Comparison of ENCODE assay signal across 18 mouse cellular contexts in the genomic region with DNA sequence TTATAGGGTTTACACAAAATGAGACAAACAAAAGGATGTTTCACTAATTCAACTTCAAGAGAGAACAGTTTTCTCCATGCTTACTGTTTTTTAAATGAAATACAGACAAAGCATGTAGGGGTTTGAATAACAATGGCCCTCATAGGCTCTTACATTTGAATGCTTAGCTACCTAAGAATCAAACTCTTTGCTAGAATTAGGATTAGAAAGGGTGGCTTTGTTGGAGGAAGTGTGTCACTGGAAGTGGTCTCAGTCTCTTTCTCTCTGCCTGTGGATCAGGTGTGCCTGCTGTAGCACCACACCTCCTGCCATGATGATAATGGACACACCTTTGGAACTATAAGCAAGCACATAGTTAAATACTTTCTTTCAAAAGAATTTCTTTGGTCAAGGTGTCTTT. TPM values are rescaled to one million over a fixed set of nuclear protein-coding genes. Genes with fewer than 3 reads are reported as not detected.
"Had no signal": no experiment of that assay in that cellular context is flagged by ENCODE, and none has a peak within 500 bp of the region (broad histone marks: within the 10 kb centered on the region; RNA-seq: fewer than 3 reads in every experiment).

No protein-coding gene starts in this region.

- H3K9me3 ChIP-seq: midbrain, embryonic 13.5 days; midbrain, embryonic 15.5 days; neural tube, embryonic 12.5 days; stomach, embryonic 15.5 days had no signal

- ATAC-seq: midbrain, embryonic 13.5 days; midbrain, embryonic 15.5 days had no signal

- H3K27me3 ChIP-seq: midbrain, embryonic 13.5 days; midbrain, embryonic 15.5 days; neural tube, embryonic 12.5 days; stomach, embryonic 15.5 days had no signal

- H3K36me3 ChIP-seq: midbrain, embryonic 13.5 days; midbrain, embryonic 15.5 days; neural tube, embryonic 12.5 days; stomach, embryonic 15.5 days had no signal

- H3K4me3 ChIP-seq: midbrain, embryonic 13.5 days; midbrain, embryonic 15.5 days; neural tube, embryonic 12.5 days; stomach, embryonic 15.5 days had no signal

- DNase-seq: lung, adult 18-20 months; lung, embryonic 14.5 days; lung, postnatal 10 days; lung, postnatal 4 days; right cerebral cortex, postnatal 14 days; thymus, adult 2 months; thymus, postnatal 25 days; thymus, postnatal 4 days had no signal

- H3K9ac ChIP-seq: lung, embryonic 14.5 days; midbrain, embryonic 13.5 days; midbrain, embryonic 15.5 days; neural tube, embryonic 12.5 days; stomach, embryonic 15.5 days had no signal

- H3K27ac ChIP-seq: midbrain, embryonic 13.5 days; midbrain, embryonic 15.5 days; neural tube, embryonic 12.5 days; stomach, embryonic 15.5 days; stomach, postnatal 0 days had no signal

- H3K4me1 ChIP-seq: midbrain, embryonic 13.5 days; midbrain, embryonic 15.5 days; neural tube, embryonic 12.5 days; stomach, embryonic 15.5 days had no signal

- H3K4me2 ChIP-seq: lung, embryonic 14.5 days; midbrain, embryonic 11.5 days; midbrain, embryonic 13.5 days; midbrain, embryonic 15.5 days; neural tube, embryonic 12.5 days; stomach, embryonic 15.5 days had no signal

RNA-seq across cellular contexts. Expression of gene Nkain2, which starts 52.8 kb away (rescaled TPM):
- total RNA-seq: megakaryocyte, adult 5-6 weeks; monocyte, adult 5-6 weeks; neutrophil, adult 5-6 weeks had no signal
- polyA plus RNA-seq: liver, embryonic 16.5 days; thymus, adult 2 months had no signal
